Mouse (Mus musculus): ENCODE data around the gene Psg16.

GRCm38 (mm10) chr7:17171827-17172226, 98.0 kb downstream of the Psg16 start:
- no peak for TF ChIP-seq TAL1 (IDR thresholded peaks at IDR 0.05; ENCODE audit: low read length)
- no peak for TF ChIP-seq GATA1 (IDR thresholded peaks at IDR 0.05; ENCODE audit: low read length)
